16 mouse cellular contexts compared by ENCODE assay signal in genomic region chr10:106587817-106588216, GRCm38 (mm10).
"Had no signal": no experiment of that assay in that cellular context is flagged by ENCODE, and none has a peak within 500 bp of the region (broad histone marks: within the 10 kb centered on the region; RNA-seq: fewer than 3 reads in every experiment).

No protein-coding gene starts in this region.

- H3K9me3 ChIP-seq: neural tube, embryonic 13.5 days; neural tube, embryonic 15.5 days; stomach, embryonic 15.5 days had no signal

- H3K4me3 ChIP-seq: neural tube, embryonic 13.5 days; neural tube, embryonic 15.5 days; stomach, embryonic 15.5 days had no signal

- H3K36me3 ChIP-seq: neural tube, embryonic 13.5 days; neural tube, embryonic 15.5 days; stomach, embryonic 15.5 days had no signal

- H3K4me2 ChIP-seq: neural tube, embryonic 13.5 days; neural tube, embryonic 15.5 days; stomach, embryonic 15.5 days had no signal

- DNase-seq: retina, postnatal 1 day; right cerebral cortex, adult 18-20 months; right cerebral cortex, postnatal 14 days; right cerebral cortex, postnatal 25 days; right cerebral cortex, postnatal 4 days; spleen, adult 18-20 months; thymus, adult 18-20 months; thymus, adult 2 months; thymus, postnatal 14 days; thymus, postnatal 25 days; thymus, postnatal 36 days; thymus, postnatal 4 days had no signal

- H3K27ac ChIP-seq: neural tube, embryonic 13.5 days; neural tube, embryonic 15.5 days; stomach, embryonic 15.5 days; stomach, postnatal 0 days had no signal

- H3K27me3 ChIP-seq: neural tube, embryonic 13.5 days; neural tube, embryonic 15.5 days; stomach, embryonic 15.5 days had no signal

- H3K4me1 ChIP-seq: neural tube, embryonic 13.5 days; neural tube, embryonic 15.5 days; stomach, embryonic 15.5 days had no signal

- H3K9ac ChIP-seq: neural tube, embryonic 13.5 days; neural tube, embryonic 15.5 days; stomach, embryonic 15.5 days had no signal
